Mouse (Mus musculus) midbrain, postnatal 0 days (tissue): ENCODE measurements around the gene Esrrb. TPM values are rescaled to one million over a fixed set of nuclear protein-coding genes. Genes with fewer than 3 reads are reported as not detected.

Source experiments
- ATAC-seq: fragments of 200-750 bp; cut with Nextera tagmentation; 2 replicates; pipeline ENCODE4 v1.8.0; 2017; ENCODE audit warnings: moderate number of reproducible peaks, mild to moderate bottlenecking, moderate TSS enrichment, moderate library complexity; ENCODE audit not compliant: low FRiP score
- DNase-seq: peaks from one replicate; pipeline ENCODE4 v3.0.0-alpha.2; 2015; ENCODE audit warnings: low spot score
- H3K27ac ChIP-seq: fragments of 300-500 bp; sonication (generic); 2 replicates; pipeline ENCODE4 v1.5.1; 2014; ENCODE audit warnings: low read depth, mild to moderate bottlenecking, low read length, mixed read lengths
- H3K27me3 ChIP-seq: fragments of 300-500 bp; sonication (generic); 2 replicates; pipeline ENCODE4 v1.6.1; 2014; ENCODE audit warnings: low read length, control low read depth, mixed read lengths; ENCODE audit not compliant: insufficient read depth
- H3K36me3 ChIP-seq: fragments of 300-500 bp; sonication (generic); 2 replicates; pipeline ENCODE4 v1.6.1; 2014; ENCODE audit warnings: low read length, control low read depth, mixed read lengths; ENCODE audit not compliant: insufficient read depth
- H3K4me1 ChIP-seq: fragments of 300-500 bp; sonication (generic); 2 replicates; pipeline ENCODE4 v1.6.1; 2014; ENCODE audit warnings: mild to moderate bottlenecking, control low read depth, antibody characterized with exemption, low read length, mixed read lengths; ENCODE audit not compliant: insufficient read depth
- H3K4me2 ChIP-seq: fragments of 300-500 bp; sonication (generic); 2 replicates; pipeline ENCODE4 v1.6.1; 2014; ENCODE audit warnings: low read depth, mild to moderate bottlenecking, low read length, mixed read lengths; ENCODE audit not compliant: poor library complexity, severe bottlenecking
- H3K4me3 ChIP-seq: fragments of 300-500 bp; sonication (generic); 2 replicates; pipeline ENCODE4 v1.5.1; 2014; ENCODE audit warnings: low read depth, mild to moderate bottlenecking, low read length, moderate library complexity
- H3K9ac ChIP-seq: fragments of 300-500 bp; sonication (generic); replicated peaks from 2 replicates; pipeline ENCODE4 v1.6.1; 2014; ENCODE audit warnings: mild to moderate bottlenecking, low read length, moderate library complexity, mixed read lengths; ENCODE audit not compliant: poor library complexity, severe bottlenecking
- H3K9me3 ChIP-seq: fragments of 300-500 bp; sonication (generic); 2 replicates; pipeline ENCODE4 v1.6.1; 2016; ENCODE audit warnings: low read length, control low read depth
- CTCF ChIP-seq: IDR thresholded peaks from 2 replicates; pipeline ENCODE4 v1.5.1; 2016; ENCODE audit warnings: antibody characterized with exemption, mild to moderate bottlenecking
- WGBS: fragments of 180-500 bp; shearing (Covaris S2); extraction: QIAGEN DNeasy Blood & Tissue Kit; methylation state at CpG from one replicate; pipeline ENCODE4 v1.1.7; 2014; 5-methylcytosine and 5-hydroxymethylcytosine counted together
- polyA plus RNA-seq: library from polyadenylated mRNA; unstranded; fragments of >200 nt; fragmentation: Nextera tagmentation; extraction: Ambion mirVana; gene quantifications from 2 replicates; pipeline ENCODE4 v1.2.1, GENCODE M21; 2015
- total RNA-seq: library from RNA; depleted of rRNA; stranded (reverse); fragments of >200 nt; gene quantifications from 2 replicates; pipeline ENCODE4 v1.2.3, GENCODE M21; 2014; rRNA removed

Gene Esrrb
- total and polyA plus RNA-seq, 2 experiments from 2014 or later = 3.3 to 11.6 TPM

GRCm38 (mm10) chr12:86562705-86563104 lies 201.8 kb downstream of the Esrrb start:
- no peak overlapping the region for H3K27ac ChIP-seq
- no peak for DNase-seq
- no peaks in the 10 kb centered on the region for H3K36me3 ChIP-seq
- ATAC-seq = no peak
- no peaks in the 10 kb centered on the region for H3K4me1 ChIP-seq
- no peaks in the 10 kb centered on the region for H3K9me3 ChIP-seq
- no peak for TF ChIP-seq CTCF
- H3K4me2 ChIP-seq = no peak overlapping the region
- 67% methylated on average over 3 of the region's 3 CpGs for WGBS
- H3K4me3 ChIP-seq = no peak overlapping the region
- H3K27me3 ChIP-seq = no peaks in the 10 kb centered on the region
- H3K9ac ChIP-seq = no peak overlapping the region

GRCm38 (mm10) chr12:86565996-86566395 lies 205.1 kb downstream of the Esrrb start:
- Histone ChIP-seq H3K27me3 (no peaks in the 10 kb centered on the region), H3K4me1 (no peaks in the 10 kb centered on the region), H3K9ac (no peak overlapping the region), H3K9me3 (no peaks in the 10 kb centered on the region), H3K36me3 (no peaks in the 10 kb centered on the region), H3K27ac (no peak overlapping the region), H3K4me2 (no peak overlapping the region), H3K4me3 (no peak overlapping the region)
- ATAC-seq (no peak), DNase-seq (no peak)
- 78% methylated on average over 5 of the region's 5 CpGs for WGBS
- no peak for TF ChIP-seq CTCF

Other genes with a start within 250 kb of the Esrrb start
- 29.3 and 36.1 TPM in 2 replicates for gene Gpatch2l, start 119.3 kb upstream of the Esrrb start, total RNA-seq
- gene Gpatch2l, start 119.3 kb upstream of the Esrrb start, polyA plus RNA-seq = 21.0 and 23.7 TPM in 2 replicates